Mouse (Mus musculus): Measurements from ENCODE around the gene Hoxd10.

DNA sequence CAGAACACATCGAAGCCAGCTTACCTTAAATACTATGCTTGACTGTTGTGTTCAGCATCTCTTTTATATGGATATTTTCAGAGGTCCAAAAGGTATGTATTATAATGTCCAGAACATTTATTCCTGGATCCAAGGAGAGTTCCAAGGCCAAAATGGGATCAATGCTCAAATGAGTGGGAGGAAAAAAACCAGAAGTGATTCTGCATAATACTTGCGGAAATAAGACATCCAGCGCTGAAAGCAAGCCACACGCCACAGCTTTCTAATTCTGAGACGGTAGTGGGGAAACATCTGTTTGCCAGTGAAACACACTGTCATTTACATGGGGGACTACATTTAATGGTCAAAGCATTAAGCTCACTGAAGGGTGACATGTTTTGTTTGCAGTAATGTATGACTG is 49.3 kb upstream of the Hoxd10 start:
- TF ChIP-seq POLR2A (IDR thresholded peaks at IDR 0.05; ENCODE audit: borderline replicate concordance, insufficient read depth, low read length): no peak
- TF ChIP-seq CTCF (IDR thresholded peaks at IDR 0.05; ENCODE audit: borderline replicate concordance, insufficient read depth, low read depth, low read length): no peak

All from cerebellum, adult 2 months (tissue).